Mouse (Mus musculus) heart, embryonic 10.5 days (tissue): ENCODE data around the gene Tspan18. TPM values are rescaled to one million over a fixed set of nuclear protein-coding genes. Genes with fewer than 3 reads are reported as not detected.

Source experiments
- DNase-seq: peaks from one replicate; pipeline ENCODE4 v3.0.0-alpha.2; 2017; ENCODE audit warnings: low spot score
- H3K27ac ChIP-seq: fragments of 300-500 bp; sonication (generic); 2 replicates; pipeline ENCODE4 v1.5.1; 2016; ENCODE audit warnings: mild to moderate bottlenecking
- H3K27me3 ChIP-seq: fragments of 300-500 bp; sonication (generic); 2 replicates; pipeline ENCODE4 v1.6.1; 2016; ENCODE audit warnings: mild to moderate bottlenecking; ENCODE audit not compliant: poor library complexity, insufficient read depth, severe bottlenecking
- H3K36me3 ChIP-seq: fragments of 300-500 bp; sonication (generic); 2 replicates; pipeline ENCODE4 v1.6.1; 2016; ENCODE audit warnings: mild to moderate bottlenecking, moderate library complexity
- H3K4me1 ChIP-seq: fragments of 300-500 bp; sonication (generic); 2 replicates; pipeline ENCODE4 v1.6.1; 2016; ENCODE audit warnings: mild to moderate bottlenecking
- H3K4me3 ChIP-seq: fragments of 300-500 bp; sonication (generic); 2 replicates; pipeline ENCODE4 v1.5.1; 2016; ENCODE audit warnings: mild to moderate bottlenecking, moderate library complexity
- H3K9me3 ChIP-seq: fragments of 300-500 bp; sonication (generic); 2 replicates; pipeline ENCODE4 v1.6.1; 2016; ENCODE audit warnings: mild to moderate bottlenecking, moderate library complexity
- WGBS: fragments of 180-500 bp; shearing (Covaris S2); methylation state at CpG from one replicate; pipeline ENCODE4 v1.1.7; 2016; 5-methylcytosine and 5-hydroxymethylcytosine counted together
- polyA plus RNA-seq: library from polyadenylated mRNA; unstranded; fragments of >200 nt; fragmentation: Nextera tagmentation; extraction: Ambion mirVana; gene quantifications from 2 replicates; pipeline ENCODE4 v1.2.1, GENCODE M21; 2016

The Tspan18 gene
- polyA plus RNA-seq, 1 experiment from 2014 or later, result 64.2 TPM

DNA sequence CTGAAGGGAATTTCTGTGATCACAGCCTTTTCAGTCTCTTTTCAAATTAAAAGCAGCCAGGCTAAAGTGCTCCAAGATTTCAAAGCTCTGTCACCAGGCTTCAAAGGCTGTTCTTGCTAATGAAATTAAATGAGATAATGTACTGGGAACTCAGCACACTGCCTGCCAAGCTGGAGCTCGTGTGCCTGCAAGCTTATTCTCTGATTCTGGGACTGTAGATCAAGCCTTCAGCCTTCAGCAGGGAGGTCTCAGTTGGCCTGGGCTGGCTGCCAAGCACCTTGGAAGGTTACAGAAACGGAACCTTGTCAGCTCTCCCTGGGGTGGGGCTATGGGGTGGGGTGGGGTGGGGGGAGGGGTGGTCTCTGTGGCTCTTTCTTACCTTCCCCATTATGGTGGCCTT is 171.0 kb downstream of the Tspan18 start:
- H3K27ac ChIP-seq, result no peak overlapping the region
- no peaks in the 10 kb centered on the region for H3K36me3 ChIP-seq
- peaks cover 18% of the 10 kb centered on the region for H3K4me1 ChIP-seq
- DNase-seq, result no peak
- WGBS, result 26% methylated on average over 2 of the region's 2 CpGs
- peaks cover 13% of the 10 kb centered on the region for H3K27me3 ChIP-seq
- H3K4me3 ChIP-seq, result no peak overlapping the region
- H3K9me3 ChIP-seq, result no peaks in the 10 kb centered on the region

DNA sequence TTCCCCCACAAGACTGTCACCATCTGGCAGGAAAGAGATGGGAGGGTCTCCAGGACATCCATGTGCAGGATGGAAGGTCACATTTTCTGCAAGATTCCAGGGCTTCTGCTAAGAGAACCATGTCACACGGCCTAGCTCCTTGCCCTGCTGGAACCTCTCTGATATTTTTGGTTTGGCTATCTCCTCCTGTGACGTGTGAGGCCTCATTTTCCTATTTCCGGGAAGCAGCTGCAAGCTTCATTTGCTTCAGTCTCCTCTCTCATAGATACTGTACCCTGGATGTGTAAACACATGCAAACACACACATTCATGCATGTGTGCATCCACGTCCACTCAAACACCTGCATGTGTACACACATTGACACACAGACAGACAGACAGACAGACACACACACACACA is 171.5 kb downstream of the Tspan18 start:
- 44% methylated on average over 4 of the region's 4 CpGs for WGBS
- no peak overlapping the region for H3K27ac ChIP-seq

DNA sequence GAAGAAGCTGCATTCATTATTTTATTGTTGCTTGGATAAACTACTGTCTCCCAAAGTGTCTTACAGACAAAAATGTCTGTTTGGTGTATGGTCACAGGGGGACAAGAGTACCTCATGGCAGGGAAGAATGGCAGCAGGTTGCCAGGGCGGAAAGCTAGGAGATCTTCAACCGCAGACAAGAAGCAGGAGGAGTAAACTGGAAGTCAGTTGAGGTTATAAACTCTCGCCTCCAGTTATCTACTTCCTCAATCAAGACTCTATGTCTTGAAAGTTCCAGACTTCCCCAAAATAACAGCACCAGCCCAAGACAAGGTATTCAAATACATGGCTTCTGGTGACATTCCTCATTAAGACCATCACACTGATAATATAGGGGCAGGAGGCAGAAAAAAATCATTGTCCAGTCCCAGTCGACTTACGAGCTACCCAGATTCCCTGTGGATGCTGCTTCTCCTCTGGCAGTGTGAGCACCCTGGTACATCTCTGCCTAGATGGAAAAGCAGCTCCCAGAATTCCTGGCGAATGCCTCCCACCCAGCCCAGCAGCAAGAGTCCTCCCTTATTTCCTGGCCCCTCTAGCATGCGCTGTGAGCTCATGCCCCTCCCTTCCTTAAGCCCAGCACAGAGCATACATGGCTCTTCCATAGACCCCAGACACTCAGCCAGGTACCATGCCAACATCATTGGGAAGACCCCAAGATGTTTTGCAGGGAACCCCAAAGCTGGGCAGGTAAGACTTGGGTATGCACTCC is 172.2 kb downstream of the Tspan18 start:
- no peaks in the 10 kb centered on the region for H3K9me3 ChIP-seq
- no peaks in the 10 kb centered on the region for H3K36me3 ChIP-seq
- WGBS, result 69% methylated on average over 7 of the region's 7 CpGs
- no peak overlapping the region for H3K27ac ChIP-seq
- peaks cover 18% of the 10 kb centered on the region for H3K4me1 ChIP-seq
- DNase-seq, result no peak
- H3K27me3 ChIP-seq, result peaks cover 13% of the 10 kb centered on the region
- H3K4me3 ChIP-seq, result no peak overlapping the region

More for the DNA sequence above, 171.5 kb downstream of the Tspan18 start:
- Histone ChIP-seq H3K27me3 (peaks cover 13% of the 10 kb centered on the region), H3K9me3 (no peaks in the 10 kb centered on the region), H3K4me3 (no peak overlapping the region), H3K4me1 (peaks cover 18% of the 10 kb centered on the region), H3K36me3 (no peaks in the 10 kb centered on the region)
- DNase-seq, result no peak

DNA sequence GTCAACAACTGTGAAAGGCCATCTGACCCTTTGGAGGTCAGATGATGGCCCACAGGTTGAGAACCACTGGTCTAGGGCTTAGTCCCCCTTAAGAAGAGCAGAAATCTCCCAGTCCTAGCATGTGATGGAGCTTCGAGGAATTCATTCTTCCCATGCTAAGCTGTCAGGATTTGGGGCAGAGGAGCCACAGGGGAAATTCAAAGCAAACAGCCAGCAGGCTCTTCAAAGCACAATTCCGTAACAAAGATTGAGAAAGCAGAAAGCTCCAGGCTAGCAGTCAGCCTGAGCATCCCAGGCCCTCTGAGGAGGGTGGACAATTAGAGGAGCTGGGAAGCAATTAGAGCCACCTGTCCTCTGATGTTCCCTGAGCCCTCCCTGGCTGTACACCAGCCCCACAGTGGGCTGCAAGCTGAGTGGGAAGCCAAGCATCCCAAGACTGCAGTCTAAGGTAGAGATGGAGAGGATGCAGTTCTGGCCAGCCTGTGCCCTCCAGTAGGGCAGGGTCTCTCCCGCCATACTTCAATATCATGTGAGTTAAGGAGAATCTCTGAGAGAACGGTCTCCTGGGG is 173.8 kb downstream of the Tspan18 start:
- Histone ChIP-seq H3K36me3 (no peaks in the 10 kb centered on the region), H3K27ac (no peak overlapping the region), H3K27me3 (peaks cover 13% of the 10 kb centered on the region), H3K9me3 (no peaks in the 10 kb centered on the region), H3K4me1 (peaks cover 18% of the 10 kb centered on the region), H3K4me3 (no peak overlapping the region)
- 69% methylated on average over 4 of the region's 4 CpGs for WGBS
- no peak for DNase-seq

DNA sequence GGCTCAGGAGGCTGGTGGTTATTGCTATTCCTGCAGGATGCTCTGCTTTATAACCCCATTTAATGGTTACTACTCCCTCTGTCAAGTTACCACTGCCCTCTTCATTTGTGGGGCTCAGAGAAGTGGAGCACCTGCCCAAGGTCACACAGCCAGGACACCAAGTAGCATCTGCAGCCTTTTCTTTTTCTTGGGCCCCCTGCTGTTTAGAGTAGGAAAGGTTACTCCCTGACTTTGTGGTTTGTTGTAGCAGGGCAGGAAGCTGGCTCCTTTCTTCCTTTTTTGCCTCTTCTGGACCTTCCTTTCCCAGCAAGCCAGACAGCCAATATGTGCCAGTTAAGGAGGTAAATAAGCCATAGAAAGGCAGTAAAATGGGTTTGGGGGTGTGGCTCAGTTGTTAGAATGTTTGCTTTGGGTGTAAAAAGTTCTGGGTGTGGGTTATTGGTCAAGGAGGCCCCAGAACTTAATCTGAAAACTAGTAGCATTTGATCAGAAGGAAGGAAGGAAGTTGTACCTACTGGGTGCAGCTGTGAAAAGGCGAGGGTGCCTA is 179.7 kb downstream of the Tspan18 start:
- H3K27me3 ChIP-seq, result 0 out of 2 replicates have a peak, but pooled peaks cover 15% of the 10 kb centered on the region
- H3K4me1 ChIP-seq, result peaks cover 28% of the 10 kb centered on the region
- no peak overlapping the region for H3K27ac ChIP-seq
- WGBS, result 71% methylated on average over 1 of the region's 1 CpGs
- no peaks in the 10 kb centered on the region for H3K36me3 ChIP-seq
- no peaks in the 10 kb centered on the region for H3K9me3 ChIP-seq
- no peak for DNase-seq
- H3K4me3 ChIP-seq, result no peak overlapping the region

DNA sequence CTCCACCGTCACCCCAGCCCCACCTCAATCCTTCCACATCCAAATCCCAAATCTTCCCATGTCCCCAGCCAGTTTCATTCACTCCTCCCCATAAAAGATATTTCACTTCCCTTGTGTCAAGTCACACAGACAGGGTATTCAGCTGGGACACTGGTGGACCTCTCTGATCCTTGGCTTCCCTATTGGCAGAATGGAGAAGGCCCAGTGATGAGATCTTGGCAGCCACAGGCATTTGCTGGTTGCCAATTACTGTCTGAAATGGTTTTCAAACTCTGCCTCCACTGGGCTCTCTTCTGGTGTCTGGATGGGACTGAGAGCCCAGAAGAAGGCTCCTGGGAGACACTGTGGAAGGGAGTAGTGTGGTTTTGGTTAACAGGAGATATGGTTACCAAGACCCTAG is 180.5 kb downstream of the Tspan18 start:
- WGBS, result 85% methylated on average over 1 of the region's 1 CpGs
- H3K4me1 ChIP-seq, result peaks cover 28% of the 10 kb centered on the region
- H3K27ac ChIP-seq, result no peak overlapping the region
- H3K4me3 ChIP-seq, result no peak overlapping the region
- 0 out of 2 replicates have a peak, but pooled peaks cover 12% of the 10 kb centered on the region for H3K27me3 ChIP-seq
- H3K36me3 ChIP-seq, result no peaks in the 10 kb centered on the region
- H3K9me3 ChIP-seq, result no peaks in the 10 kb centered on the region
- no peak for DNase-seq

DNA sequence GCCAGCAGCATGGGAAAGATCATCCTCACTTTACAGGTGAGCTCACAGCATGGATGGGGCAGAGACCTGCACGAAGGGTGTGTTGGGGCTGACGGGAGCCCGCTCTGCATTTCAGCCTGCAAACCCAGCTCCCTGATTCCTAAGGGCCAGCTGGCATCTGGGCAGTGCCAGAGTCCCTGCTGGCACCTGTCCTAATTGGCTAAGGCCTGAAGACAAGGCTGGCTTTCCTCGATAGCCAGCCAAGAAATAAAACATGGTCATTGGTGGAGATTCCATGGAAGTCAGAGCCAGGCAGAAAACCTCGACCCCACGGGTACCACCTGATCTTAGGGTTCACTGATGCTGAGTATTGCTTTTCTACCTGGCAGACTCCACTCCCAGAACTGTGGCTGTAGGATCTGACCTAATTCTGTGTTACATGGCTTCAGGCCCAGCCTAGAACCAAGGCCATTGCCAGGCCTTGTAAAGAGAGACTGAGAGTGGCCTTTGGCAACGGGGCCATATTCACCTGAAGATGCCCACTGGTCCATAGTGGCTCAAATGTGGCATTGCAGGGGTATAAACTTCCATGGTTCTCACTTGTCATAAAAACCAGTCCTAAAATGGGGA is 181.3 kb downstream of the Tspan18 start:
- 0 out of 2 replicates have a peak, but pooled peaks cover 16% of the 10 kb centered on the region for H3K27me3 ChIP-seq
- DNase-seq, result no peak
- H3K36me3 ChIP-seq, result no peaks in the 10 kb centered on the region
- H3K9me3 ChIP-seq, result no peaks in the 10 kb centered on the region
- no peak overlapping the region for H3K27ac ChIP-seq
- WGBS, result 76% methylated on average over 7 of the region's 7 CpGs
- H3K4me3 ChIP-seq, result no peak overlapping the region
- H3K4me1 ChIP-seq, result peaks cover 28% of the 10 kb centered on the region

DNA sequence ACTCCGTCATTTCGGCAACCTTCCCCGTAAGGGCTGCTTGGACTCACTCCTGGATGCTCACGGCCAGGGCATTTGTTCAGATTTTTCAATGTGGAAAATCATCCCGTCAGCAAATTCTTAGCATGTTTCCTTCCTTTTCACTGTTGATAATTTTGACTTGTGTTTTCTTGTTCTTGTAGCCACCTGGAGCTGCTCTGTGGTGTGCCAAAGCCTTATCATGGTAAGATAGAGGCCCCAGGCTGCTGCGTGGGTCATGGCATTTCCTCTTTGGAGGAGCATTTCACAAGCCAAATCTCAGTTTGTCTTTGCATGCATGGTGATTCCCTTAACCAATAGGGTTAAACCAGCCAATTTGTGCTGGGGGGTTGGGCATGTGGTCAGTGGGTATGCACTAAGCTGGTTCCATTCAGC is 182.1 kb downstream of the Tspan18 start:
- H3K27ac ChIP-seq, result no peak overlapping the region
- no peaks in the 10 kb centered on the region for H3K36me3 ChIP-seq
- H3K27me3 ChIP-seq, result peaks cover 23% of the 10 kb centered on the region; the same call in 1 of the 2 replicates
- WGBS, result 50% methylated on average over 6 of the region's 6 CpGs
- no peak for DNase-seq
- H3K4me3 ChIP-seq, result no peak overlapping the region
- no peaks in the 10 kb centered on the region for H3K9me3 ChIP-seq
- H3K4me1 ChIP-seq, result peaks cover 28% of the 10 kb centered on the region

Other genes starting within 250 kb of the Tspan18 start
- 22.5 and 24.2 TPM in 2 replicates for gene Trp53i11, start 147.0 kb downstream of the Tspan18 start, polyA plus RNA-seq
- gene Cd82, start 128.6 kb upstream of the Tspan18 start, polyA plus RNA-seq, result 12.9 and 16.6 TPM in 2 replicates
- not detected in 2 replicates for gene Gm10803, start 226.1 kb upstream of the Tspan18 start, polyA plus RNA-seq